Mouse (Mus musculus) CD8-positive naive resting alpha-beta T cell, adult 57 days (primary cell): ENCODE results near the gene Crhbp. TPM values are rescaled to one million over a fixed set of nuclear protein-coding genes. Genes with fewer than 3 reads are reported as not detected.

Experiments
- total RNA-seq: library from RNA; stranded (reverse); gene quantifications from one replicate; pipeline ENCODE4 v1.2.4, GENCODE M21; 2023

Crhbp gene
- not detected for total RNA-seq

DNA sequence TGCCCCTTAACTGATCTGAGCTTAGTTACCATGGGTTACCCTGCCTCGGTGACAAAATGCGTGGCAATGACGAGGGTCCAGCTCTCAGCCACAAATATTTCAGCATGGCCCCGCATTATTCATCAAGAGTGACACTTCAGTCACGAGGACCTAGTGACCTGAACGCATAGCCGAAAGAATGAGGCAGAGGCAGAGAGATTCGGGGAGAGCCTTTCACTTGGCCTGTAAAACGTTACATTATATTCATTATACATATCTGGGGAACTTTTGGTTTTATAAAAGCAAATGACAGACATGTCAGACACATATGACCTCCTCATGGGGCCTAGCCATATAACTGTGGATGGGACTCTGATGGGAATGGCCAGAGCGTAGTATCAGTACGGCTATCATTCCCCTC is at the start of gene Crhbp:
Crhbp (minus strand) TSS at position 101 of the 400 bp plus-strand sequence.

GRCm38 (mm10) chr13:95478671-95479413 is 34.1 kb upstream of the Crhbp start, which contains the start of gene S100z:
Gene S100z (minus strand): TSS chr13:95478721.

Other genes starting within 250 kb of the Crhbp start
- gene Pde8b, start 194.6 kb downstream of the Crhbp start, total RNA-seq: not detected
- gene Zbed3, start 121.3 kb downstream of the Crhbp start, total RNA-seq: 14.2 TPM
- 44.6 TPM for gene Aggf1, start 69.6 kb downstream of the Crhbp start, total RNA-seq
- gene S100z, start 33.8 kb upstream of the Crhbp start, total RNA-seq: not detected
- gene F2rl1, start 80.3 kb upstream of the Crhbp start, total RNA-seq: 26.3 TPM
- gene F2r, start 173.6 kb upstream of the Crhbp start, total RNA-seq: 34.1 TPM